Mouse (Mus musculus) adipocyte (in vitro differentiated cells): ENCODE measurements around the gene Plk3.
A peak's percentile ranks its signal among the peaks of the same experiment; 100 is the strongest.
"Not testable (repeated sequence)": the region's sequence is repeated elsewhere in the genome, so short reads cannot be mapped to it uniquely, and the experiment has no call there.

Experiments
- DNase-seq: peaks from one replicate; pipeline ENCODE4 v3.0.0-alpha.2; 2016; ENCODE audit warnings: low spot score

Plk3 gene

DNA sequence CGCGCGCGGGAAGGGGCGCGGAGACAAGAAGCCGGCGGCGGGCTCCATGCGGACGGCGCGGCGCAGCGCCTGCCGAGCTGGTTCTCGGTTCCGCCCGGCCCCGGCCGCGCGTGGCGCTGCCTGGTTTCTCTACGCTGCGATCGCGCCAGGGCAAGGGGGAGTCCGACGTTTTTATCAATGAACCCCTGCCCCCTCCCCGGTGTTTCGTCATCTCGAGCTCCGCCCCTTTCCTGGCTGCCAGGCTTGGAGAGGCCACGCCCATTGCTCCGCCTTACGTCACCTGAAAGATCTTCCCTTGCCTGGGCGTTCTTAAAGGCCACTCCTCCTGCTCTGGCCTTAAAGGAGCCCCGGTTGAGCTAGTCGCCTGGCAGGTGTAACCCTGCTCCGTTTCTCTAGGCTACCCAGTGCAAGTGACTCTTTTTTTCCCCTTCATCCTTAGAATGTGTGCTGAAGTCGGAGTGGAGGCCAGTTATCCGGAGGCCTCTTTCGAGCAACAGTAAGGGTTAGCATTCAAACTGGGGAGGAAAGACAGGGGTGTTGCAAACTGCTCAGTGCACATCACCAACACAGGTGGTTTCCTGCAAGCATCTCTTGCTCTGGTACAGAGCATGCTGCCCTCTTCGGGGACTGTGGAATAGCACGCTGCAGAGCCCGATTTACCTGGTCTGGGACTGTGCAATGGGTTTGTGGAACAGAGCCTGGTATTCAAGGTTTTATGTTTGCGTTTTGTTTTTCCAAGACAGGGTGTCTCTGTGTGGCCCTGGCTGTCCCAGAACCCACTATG, at the start of gene Plk3:
TSS of gene Plk3 (minus strand) at position 147 of the 784 bp plus-strand sequence.
- peak; percentile 94 for DNase-seq

DNA sequence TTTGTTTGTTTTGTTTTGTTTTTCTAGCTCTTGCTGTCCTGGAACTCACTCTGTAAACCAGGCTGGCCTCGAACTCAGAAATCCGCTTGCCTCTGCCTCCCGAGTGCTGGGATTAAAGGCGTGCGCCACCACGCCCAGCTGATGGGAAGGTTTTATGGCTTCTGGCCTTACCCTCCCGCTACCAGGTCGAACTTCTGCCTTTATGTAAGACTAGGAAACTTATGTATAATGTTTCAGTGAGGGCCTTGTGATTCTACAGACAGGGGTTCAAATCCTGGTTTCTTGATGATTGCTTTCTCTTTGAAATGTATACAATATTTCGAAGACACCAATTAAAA, 49.0 kb upstream of the Plk3 start:
- DNase-seq = not testable (repeated sequence)

DNA sequence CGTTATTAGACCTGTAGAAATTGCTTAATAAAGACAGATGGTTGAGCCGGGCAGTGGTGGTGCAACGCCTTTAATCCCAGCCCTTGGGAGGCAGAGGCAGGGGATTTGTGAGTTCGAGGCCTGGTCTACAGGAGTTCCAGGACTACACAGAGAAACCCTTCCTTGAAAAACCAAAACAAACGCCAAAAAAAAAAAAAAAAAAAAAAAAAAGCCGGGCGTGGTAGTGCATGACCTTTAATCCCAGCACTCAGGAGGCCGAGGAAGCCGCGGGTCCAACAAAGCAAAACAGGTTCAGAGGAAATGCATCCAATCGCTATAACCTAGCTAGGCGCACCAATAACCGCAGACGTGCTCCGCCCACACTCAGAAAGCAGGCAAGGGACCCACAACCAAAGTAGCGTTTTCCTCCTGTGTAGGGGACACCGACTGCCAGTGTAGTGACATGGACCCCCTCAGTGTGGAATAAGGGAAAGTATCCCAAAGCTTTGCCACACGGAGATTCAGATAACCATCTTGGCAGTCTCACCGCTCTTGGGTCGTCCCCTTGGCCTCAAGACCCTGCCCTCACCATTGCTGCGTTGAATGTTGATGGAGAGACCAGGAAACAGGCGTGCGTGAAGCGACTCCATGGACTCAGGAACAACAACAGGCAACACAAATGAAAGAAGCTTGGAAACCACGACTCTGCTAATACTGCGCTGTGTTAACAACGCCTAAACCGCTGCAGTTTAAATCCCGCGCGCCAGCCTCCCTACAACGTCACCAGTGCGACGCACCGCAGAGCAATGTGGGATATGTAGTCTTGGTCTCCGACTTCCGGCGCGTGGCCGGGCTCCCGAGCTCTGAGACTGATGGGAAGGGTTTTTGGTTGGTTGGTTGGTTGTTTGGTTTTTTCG, 48.3 kb upstream of the Plk3 start, which contains the start of gene Kif2c:
TSS of gene Kif2c (minus strand) at position 777 of the 896 bp plus-strand sequence.
- DNase-seq = peak; percentile 94

DNA sequence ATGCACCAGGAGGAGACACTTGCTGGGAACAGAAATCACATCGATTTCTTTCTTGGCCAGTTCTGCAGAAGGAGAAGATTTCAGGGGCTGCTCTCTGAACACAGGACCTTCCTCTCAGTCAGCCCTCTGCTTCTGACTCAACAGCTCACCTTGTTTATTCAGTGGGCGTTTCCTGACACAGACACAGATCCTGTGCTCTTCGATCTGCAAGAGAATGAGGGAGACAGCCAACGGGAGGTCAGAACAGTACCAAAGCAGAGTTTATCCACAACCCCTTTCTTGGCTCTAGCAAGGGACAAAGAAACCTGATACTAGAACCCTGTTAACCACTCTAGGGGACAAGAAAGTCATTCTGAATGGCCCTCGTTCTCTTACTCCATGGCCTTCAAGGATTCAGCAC, 36.2 kb upstream of the Plk3 start:
- no peak for DNase-seq

DNA sequence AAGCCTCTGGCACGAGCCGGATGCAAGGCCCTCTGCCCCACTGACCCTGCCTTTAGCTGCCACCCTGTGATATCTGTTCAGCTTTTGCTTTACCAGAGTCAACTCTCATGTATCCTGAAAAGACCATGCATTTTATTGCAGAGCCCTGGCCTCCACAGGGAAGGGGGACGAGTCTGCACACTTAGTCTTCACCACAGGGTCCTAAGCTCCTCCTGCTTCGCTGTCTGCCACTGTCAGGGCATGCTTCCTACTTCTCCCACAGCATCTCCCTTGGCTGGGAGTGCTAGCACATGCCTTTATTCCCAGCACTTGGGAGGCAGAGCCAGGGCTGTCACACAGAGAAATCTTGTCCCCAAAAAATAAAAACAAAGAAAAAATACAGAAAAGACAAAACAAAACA, 27.4 kb upstream of the Plk3 start:
- no peak for DNase-seq

DNA sequence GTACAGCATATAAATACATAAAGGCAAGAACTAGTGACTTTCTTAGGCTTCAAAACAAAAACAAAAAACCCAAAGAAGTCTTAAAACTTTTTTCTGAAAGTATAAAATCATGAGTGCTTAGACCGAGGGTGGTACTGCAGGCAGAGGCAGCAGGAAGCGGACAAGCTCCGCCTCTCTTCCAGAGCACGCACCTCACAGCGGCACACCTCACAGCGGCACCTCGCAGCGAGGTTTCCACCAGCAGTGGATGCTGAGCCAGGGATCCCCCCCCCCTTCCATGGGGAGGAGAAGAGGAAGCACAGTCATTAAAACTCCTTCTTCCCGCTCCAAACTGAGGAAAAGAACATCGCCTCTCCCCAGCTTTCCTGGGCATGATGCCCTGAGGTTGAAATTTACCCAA, 25.9 kb upstream of the Plk3 start:
- DNase-seq = no peak

DNA sequence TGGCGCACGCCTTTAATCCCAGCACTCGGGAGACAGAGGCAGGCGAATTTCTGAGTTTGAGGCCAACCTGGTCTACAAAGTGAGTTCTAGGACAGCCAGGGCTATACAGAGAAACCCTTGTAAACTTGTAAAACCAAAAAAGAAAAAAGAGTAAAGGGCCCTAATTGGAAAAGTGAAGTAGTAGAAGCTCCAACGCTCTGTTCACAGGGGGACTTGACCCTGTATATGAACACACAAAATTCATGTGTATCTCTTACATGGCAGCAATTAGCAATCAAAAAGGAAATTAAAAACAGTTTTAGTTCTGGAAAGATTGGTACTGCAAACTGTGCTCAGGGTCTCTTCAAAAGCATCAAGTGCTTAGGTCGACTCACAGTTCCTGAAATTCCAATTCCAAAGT, 22.6 kb upstream of the Plk3 start:
- DNase-seq = no peak

DNA sequence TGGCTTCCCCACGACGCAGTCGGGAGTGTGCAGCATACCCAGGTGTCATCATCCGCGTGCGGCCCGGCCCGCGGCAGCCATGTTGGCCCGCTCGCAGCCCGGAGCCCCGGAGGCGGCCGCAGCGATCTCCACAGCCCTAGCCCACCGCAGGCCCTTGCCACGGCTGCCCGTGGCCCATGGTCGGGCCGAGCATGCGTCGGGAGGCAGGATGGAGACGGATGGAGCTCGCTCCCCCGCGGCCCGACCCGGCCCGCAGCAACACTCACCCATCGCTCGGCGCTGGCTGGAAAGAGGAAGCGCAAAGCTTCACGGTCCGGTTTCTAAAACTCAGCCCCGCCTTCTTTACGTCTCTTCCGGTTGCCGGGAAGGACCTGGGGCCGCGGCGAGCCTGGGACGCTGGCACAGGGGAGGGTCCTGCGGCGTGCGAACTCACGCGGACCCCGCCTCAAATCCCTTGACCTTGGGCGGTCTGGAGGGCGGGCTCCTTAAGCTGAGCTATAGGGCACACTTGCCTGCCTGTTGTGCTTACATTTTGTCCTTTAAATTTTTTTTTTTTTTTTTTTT, 22.1 kb upstream of the Plk3 start, which contains the start of gene Rps8:
TSS of gene Rps8 (minus strand) at position 452 of the 564 bp plus-strand sequence.
- DNase-seq = peak; percentile 88

DNA sequence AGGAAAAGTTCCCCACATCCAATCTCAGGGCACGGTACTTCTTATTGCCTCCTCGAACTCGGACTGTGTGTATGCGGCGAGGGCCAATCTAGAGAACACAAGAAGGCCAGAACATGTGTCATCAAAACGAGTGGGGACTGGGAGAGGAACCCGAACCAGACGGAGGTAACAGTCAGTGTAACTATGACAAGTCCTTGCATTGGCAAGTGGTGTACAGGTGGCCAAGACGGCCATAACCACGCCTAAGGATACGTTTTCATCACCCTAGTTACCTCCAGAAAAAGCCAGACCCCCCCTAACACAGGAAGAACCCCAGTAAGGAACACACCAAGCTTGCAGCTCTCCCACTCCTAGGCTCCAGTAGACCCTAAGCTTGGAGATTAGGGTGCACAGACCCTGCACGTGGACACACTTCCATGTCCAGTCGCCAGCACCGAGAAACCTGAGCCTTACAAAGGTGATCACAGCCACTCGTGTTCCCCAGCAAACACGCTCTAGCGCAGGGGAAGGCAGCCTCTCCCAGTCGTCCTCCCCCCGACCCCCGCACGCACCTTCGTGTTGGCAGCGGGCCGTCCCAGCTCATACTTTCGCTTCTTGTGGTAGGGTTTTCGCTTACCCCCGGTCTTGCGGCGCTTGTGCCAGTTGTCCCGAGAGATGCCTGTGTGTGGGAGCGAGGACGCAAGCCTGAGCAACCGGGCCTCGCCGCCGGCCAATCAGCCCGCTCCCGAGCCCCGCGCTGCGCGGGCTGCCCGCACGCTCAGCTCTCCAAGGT, 21.4 kb upstream of the Plk3 start:
- no peak for DNase-seq

DNA sequence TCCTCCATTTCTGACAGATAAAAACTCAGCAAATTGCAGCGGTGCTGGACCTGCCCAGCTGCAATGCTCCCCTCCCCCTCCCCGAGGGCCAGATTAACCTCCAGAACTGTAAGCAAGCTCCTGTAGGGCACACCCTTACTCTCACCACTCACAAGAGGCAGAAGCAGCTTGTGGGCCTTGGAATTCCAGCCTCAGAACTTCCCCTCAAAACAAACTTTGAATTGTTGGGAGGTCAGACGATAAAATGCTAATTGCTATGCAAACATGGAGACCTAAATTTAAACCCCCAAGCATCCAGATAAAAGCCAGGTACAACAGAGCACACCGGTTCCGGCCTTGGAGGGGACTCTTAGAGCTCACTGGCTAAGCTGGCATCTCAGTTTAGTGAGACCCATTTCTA, 19.0 kb upstream of the Plk3 start:
- no peak for DNase-seq

DNA sequence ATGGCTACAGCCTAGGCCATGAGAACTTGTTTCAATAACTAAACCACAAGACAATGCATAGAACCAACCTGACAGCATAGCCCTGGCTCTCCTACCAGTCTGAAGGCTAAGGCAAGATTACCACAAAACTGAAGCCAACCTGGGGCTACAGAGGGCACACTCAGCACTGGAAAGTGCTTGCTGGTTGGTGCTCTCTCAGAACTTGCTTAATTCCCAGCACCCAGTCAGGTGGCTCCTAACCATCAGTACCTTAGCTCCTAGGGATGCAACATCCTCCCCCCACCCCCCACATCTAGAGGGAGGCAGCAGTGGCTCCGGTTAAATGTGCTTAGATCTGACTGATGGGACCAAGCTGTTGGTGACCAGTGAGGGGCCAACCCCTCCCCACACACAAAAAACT, 17.7 kb upstream of the Plk3 start:
- no peak for DNase-seq

DNA sequence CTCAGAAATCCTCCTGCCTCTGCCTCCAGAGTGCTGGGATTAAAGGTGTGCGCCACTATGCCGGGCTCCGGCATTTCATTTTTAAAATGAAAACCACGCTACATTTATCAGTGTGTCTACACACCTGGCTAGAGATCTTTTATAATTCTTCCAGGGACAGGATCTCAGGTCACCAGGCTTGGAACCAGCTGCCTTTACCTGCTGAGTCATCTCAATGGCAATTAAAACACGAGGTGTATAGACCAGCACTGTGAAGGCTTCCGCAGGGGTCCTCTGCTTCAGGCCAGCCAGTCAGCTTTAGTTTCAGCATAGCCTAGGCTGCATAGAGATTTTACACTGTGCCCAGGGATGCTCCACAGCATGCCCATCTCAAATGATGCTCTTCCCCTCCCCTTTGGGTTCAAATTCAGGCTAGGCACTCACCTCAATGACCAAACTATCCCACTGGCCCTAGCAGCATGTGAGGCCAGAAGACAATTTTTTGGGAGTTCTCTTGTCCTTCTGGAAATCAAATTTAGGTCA, 16.5 kb upstream of the Plk3 start:
- DNase-seq = no peak

DNA sequence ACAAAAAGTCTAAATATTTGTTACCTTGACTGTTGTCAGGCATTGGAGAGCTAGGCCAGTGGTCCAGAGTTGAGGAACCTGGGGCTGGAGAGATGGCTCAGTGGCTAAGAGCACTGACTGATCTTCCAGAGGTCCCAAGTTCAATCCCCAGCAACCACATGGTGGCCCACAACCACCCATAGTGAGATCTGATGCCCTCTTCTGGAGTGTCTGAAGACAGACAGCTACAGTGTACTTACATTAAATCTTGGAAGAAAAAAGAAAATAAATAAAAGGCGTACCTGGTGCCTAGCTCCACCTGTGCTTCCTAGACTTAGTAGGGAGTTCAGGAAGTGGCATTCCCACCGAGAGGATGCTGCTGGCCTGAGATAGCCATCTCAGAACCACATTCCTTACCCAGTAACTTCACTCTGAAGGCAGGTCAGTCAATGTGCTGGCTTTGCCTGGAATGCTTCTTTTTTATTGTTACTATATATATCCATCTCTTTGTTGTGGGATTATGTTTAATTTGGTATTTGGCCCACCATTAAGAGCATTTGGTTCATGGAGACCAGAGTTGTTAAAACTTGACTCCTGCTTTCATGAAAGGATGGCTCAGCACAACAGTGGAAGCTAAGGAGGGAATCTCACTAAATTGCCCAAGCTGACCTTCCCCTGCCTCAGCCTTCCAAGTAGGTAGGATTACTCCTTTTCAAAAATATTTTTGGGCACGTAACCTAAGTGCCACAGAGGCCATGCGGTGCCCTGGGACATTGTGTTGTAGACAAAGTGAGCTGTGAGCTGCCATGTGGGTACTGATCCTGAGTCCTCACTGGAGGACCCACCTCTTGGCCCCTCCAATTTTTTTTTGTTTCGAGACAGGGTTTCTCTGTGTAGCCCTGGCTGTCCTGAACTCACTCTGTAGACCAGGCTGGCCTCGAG, 15.8 kb upstream of the Plk3 start:
- no peak for DNase-seq

DNA sequence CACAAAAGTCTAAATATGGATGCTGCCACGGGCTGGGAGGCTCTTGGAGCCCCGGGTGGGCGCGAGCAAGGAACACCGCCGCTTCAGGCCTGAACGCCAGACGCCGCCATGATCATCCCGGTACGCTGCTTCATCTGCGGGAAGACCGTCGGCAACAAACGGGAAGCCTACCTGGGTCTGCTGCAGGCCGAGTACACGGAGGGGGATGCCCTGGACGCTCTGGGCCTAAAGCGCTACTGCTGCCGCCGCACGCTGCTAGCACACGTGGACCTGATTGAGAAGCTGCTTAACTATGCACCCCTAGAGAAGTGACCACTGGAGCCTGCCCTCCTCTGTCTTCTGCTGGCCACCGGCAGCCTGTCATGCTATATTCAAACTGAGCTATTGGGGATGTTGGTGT, 15.1 kb upstream of the Plk3 start:
- DNase-seq = no peak

DNA sequence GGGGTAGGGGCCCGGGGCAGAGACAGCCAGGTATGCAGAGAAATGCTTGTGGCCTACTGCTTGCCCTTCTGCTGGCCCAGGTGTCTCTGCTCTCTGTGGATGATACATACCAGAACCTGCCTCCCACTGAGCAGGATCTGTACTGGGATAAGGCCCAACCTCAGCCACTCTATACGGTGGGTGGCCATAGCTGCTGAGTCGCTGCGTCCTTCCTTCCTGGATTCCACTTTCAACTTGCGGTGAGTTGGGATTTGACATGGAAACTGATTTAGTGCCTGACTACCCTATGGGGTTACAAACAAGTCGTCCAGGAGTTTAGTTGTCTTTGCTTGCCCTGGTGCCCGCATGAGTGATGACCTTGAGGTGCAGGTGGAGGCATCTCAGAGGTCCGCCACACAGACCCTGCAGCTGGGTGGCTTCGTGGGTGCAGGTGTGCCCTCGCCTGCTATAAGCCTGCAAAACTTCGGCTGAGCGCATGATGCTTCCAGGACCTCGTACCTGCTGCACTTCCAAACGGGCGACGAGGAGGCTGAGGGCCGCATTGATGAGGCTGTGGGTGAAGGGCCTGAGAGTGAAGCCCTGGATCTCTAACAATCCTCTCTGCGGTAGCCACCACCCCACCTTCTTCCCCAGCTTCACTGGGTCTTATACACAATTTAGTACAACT, 14.4 kb upstream of the Plk3 start:
- DNase-seq = no peak

DNA sequence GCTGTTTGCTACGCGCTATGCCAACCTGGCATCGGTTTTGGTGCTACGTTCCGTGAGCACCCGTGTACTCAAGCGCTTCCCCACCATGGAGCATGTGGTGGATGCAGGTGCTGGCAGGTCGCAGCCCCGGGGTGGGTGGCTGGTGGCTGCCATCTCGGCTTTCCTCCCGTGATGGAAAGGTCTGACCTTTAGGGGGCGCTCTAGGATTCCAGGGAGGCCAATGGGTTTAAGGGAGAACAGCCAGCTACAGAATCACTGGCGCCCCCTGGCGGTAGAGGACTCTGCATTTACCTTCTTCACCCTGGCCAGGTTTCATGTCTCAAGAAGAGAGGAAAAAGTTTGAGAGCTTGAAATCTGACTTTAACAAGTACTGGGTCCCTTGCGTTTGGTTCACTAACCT, 12.4 kb upstream of the Plk3 start:
- DNase-seq = peak; percentile 85

DNA sequence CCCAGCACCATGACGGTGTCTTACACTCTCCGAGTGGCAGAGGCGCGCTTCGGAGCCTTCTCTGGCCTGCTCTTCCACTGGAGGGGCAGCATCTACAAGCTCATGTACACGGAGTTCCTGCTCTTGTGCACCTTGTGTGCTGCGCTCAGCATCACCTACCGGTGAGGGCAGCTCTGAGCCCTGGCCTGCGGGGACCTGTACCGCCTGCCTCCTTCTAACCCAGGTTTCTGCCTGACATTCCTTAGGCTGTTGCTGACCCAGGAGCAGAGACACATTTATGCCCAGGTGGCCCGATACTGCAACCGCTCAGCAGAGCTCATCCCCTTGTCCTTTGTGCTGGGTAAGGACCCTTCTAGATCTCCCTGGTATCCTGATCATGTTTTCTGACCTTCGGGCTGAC, 11.5 kb upstream of the Plk3 start:
- DNase-seq = no peak

DNA sequence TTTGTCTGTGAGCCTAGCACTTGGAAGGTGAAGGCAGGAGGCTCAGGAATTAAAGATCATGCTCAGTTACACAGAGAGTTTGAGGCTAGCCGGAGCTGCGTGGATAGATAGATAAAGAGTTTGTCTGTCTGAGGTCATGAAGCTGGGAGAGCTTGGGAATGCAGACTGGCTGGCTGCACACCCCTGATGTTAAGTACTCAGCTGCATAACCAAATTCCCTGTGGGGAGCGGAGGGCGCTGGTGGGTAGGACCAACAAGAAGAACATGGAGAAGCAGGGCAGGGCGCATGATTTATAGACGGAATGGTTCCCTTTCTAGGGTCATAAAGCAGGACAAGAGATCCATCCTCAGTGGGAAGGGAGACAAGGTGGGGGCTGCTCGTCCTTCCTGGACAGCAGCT, 9.3 kb upstream of the Plk3 start:
- no peak for DNase-seq

DNA sequence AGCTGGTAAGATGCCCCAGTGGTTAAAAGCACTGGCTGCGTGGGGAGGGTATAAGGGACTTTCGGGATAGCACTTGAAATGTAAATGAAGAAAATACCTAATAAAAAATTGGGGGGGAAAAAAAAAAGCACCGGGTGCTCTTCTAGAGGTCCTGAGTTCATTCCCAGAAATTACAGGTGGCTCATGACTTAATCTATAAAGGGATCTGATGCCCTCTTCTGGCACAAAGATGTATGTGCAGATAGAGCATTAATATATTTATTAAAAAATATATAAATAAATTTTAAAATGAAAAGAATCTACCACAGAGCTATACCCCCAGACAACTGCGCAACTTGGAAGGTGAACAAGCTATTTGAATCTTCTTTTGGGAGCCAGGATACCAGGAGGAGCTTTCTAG, 6.8 kb upstream of the Plk3 start:
- peak; percentile 41 for DNase-seq

DNA sequence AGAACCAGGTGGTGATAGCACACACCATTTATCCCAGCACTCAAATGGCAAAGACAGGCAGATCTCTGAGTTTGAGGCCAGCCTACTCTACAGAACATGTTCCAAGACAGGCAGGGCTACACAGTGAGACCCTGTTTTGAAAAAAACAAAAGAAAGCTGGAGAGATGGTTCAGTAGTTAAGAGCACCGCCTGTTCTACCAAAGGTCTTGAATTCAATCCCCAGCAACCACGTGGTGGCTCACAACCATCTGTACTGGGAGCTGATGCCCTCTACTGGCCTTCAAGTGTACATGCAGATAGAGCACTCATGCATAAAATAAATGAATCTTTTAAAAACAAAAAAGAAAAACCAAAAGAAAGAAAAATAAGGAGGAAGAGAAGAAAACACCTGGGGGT, 5.5 kb upstream of the Plk3 start:
- DNase-seq = peak; percentile 60
